Mouse (Mus musculus) heart, adult 10 weeks (tissue): ENCODE results near the gene Wdr11. TPM values are rescaled to one million over a fixed set of nuclear protein-coding genes. Genes with fewer than 3 reads are reported as not detected.

Source experiments
- polyA plus RNA-seq: library from polyadenylated mRNA; stranded (reverse); fragments of 350-450 nt; fragmentation: Illumina TruSeq; extraction: RNeasy Lipid Tissue Mini Kit (QIAGEN cat#74804); gene quantifications from one replicate; pipeline ENCODE4 v1.2.3, GENCODE M21; 2014; ENCODE audit warnings: low read depth, low replicate concordance

Gene Wdr11
- 21.9 TPM for polyA plus RNA-seq

GRCm38 (mm10) chr7:129591371-129592131, at the start of gene Wdr11:
Gene Wdr11, plus strand, starts transcription at chr7:129591863.

